Mouse (Mus musculus): ENCODE results near the gene Sdccag8.

DNA sequence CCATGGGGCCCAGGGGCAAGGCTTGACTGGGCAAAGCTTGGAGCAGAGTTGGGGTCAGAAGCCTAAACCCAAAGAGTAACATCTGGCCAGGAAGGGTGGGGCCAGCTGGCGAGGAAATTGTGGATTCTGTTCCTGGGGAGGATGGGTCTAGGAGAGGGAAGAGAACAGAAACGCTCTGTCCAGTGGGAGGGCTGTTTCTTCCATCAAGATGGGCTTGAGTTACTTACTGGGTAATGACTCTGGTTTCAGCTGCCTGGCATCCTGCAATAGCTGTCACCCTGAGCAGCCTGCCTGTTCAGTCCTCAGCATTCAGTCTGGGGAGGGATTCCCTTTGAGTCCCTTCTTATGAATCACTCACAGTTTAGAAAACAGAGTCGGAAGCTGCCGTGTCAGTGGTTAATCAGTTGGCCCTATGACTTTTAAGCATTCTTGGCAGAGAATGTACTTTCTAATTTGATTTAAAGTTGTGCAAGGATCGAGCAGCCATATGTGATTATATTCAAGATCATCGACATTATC is 200.5 kb downstream of the Sdccag8 start:
- TF ChIP-seq CTCF (IDR thresholded peaks at IDR 0.05; ENCODE audit: low read depth), result no peak
- TF ChIP-seq EP300 (IDR thresholded peaks at IDR 0.05; ENCODE audit: low read depth), result no peak

Measured in heart, postnatal 0 days (tissue).